Mouse (Mus musculus) heart, adult 2 months (tissue): ENCODE measurements around the gene Art2b. TPM values are rescaled to one million over a fixed set of nuclear protein-coding genes. Genes with fewer than 3 reads are reported as not detected.

Source experiments
- DNase-seq, 2 experiments: peaks; one replicate each; pipeline ENCODE4 v3.0.0; 2021
- H3K27ac ChIP-seq: fragments of 200-600 bp; 2 replicates; pipeline ENCODE4 v1.8.1; 2022
- H3K27me3 ChIP-seq: fragments of 200-500 bp; 2 replicates; pipeline ENCODE4 v1.6.1; 2012; ENCODE audit warnings: mild to moderate bottlenecking, low read length, inconsistent platforms, mixed read lengths; ENCODE audit not compliant: control insufficient read depth, insufficient read depth
- H3K36me3 ChIP-seq: fragments of 200-500 bp; 2 replicates; pipeline ENCODE4 v1.6.1; 2012; ENCODE audit warnings: low read length, inconsistent platforms; ENCODE audit not compliant: control insufficient read depth, insufficient read depth
- H3K4me1 ChIP-seq: fragments of 200-500 bp; 2 replicates; pipeline ENCODE4 v1.6.1; 2011; ENCODE audit warnings: low read length; ENCODE audit not compliant: control insufficient read depth, insufficient read depth
- H3K4me3 ChIP-seq: fragments of 200-600 bp; 2 replicates; pipeline ENCODE4 v1.8.1; 2022
- H3K79me2 ChIP-seq: fragments of 200-500 bp; replicated peaks from 2 replicates; pipeline ENCODE4 v1.6.1; 2012; ENCODE audit warnings: mild to moderate bottlenecking, inconsistent platforms, low read length, moderate library complexity, mixed read lengths; ENCODE audit not compliant: control insufficient read depth, insufficient read depth
- H3K9ac ChIP-seq: fragments of 200-500 bp; 2 replicates; pipeline ENCODE4 v1.6.1; 2012; ENCODE audit warnings: low read depth, mild to moderate bottlenecking, control low read depth, inconsistent platforms, low read length, mixed read lengths
- CTCF ChIP-seq: fragments of 200-600 bp; IDR thresholded peaks from 2 replicates; pipeline ENCODE4 v1.8.1; 2022; ENCODE audit warnings: antibody characterized with exemption, mild to moderate bottlenecking, moderate library complexity
- EP300 ChIP-seq: fragments of 200-500 bp; IDR thresholded peaks from 2 replicates; pipeline ENCODE4 v1.6.1; 2011; ENCODE audit warnings: low read depth, low read length, control low read depth; ENCODE audit not compliant: insufficient read depth
- POLR2A ChIP-seq: fragments of 200-500 bp; IDR thresholded peaks from 2 replicates; pipeline ENCODE4 v1.6.1; 2011; ENCODE audit warnings: mild to moderate bottlenecking, low read depth, low read length, control low read depth; ENCODE audit not compliant: insufficient read depth
- WGBS: fragments of 180-500 bp; shearing (Covaris S2); methylation state at CpG from one replicate; pipeline ENCODE4 v1.1.7; 2018; 5-methylcytosine and 5-hydroxymethylcytosine counted together
- intact Hi-C: fragments of 180-260 bp; cut with DNase I; formaldehyde crosslinking; loops from one replicate; pipeline ENCODE4 v1.15.1; 2025
- polyA plus RNA-seq: library from polyadenylated mRNA; depleted of rRNA; stranded (reverse); fragments of >200 nt; gene quantifications from 2 replicates; pipeline ENCODE4 v1.2.3, GENCODE M21; 2012; rRNA removed
- total RNA-seq, 2 experiments: library from RNA; stranded (reverse); gene quantifications; 2 replicates each; pipeline ENCODE4 v1.2.3; 2021

The Art2b gene
- total and polyA plus RNA-seq, 3 experiments: 0.18 to 0.21 TPM; not detected in 1

- H3K27ac ChIP-seq: no peak overlapping the region
- intact Hi-C loops: loop anchor here (5.0 to 10.0 kb wide), 2 partner anchors 85 to 112 kb away; no protein-coding TSS in a partner anchor
- WGBS: 34% methylated on average over 9 of the region's 9 CpGs
- no peaks in the 10 kb centered on the region for H3K79me2 ChIP-seq
- H3K4me3 ChIP-seq: no peak overlapping the region
- no peaks in the 10 kb centered on the region for H3K36me3 ChIP-seq
- no peak for DNase-seq
- no peak for TF ChIP-seq CTCF
- TF ChIP-seq EP300: no peak
- TF ChIP-seq POLR2A: no peak
- H3K9ac ChIP-seq: no peak overlapping the region
- H3K4me1 ChIP-seq: 0 out of 2 replicates have a peak, but pooled peaks cover 1% of the 10 kb centered on the region
- no peaks in the 10 kb centered on the region for H3K27me3 ChIP-seq
Measured at GRCm38 (mm10) chr7:101539774-101540173, 45.6 kb downstream of the Art2b start.

GRCm38 (mm10) chr7:101538141-101538933 lies 47.1 kb downstream of the Art2b start:
- Histone ChIP-seq H3K79me2 (no peaks in the 10 kb centered on the region), H3K36me3 (no peaks in the 10 kb centered on the region), H3K4me1 (0 out of 2 replicates have a peak, but pooled peaks cover 1% of the 10 kb centered on the region), H3K4me3 (no peak overlapping the region), H3K27me3 (no peaks in the 10 kb centered on the region), H3K9ac (no peak overlapping the region), H3K27ac (no peak overlapping the region)
- 33% methylated on average over 14 of the region's 14 CpGs for WGBS
- peak; percentile 81 for TF ChIP-seq CTCF
- TF ChIP-seq POLR2A: no peak
- TF ChIP-seq EP300: no peak
- DNase-seq: peak; percentile 14 to 24
- intact Hi-C loops: no loop called here

GRCm38 (mm10) chr7:101537541-101537940 lies 47.9 kb downstream of the Art2b start:
- H3K27ac ChIP-seq: no peak overlapping the region
- no peak overlapping the region for H3K4me3 ChIP-seq
- 0 out of 2 replicates have a peak, but pooled peaks cover 1% of the 10 kb centered on the region for H3K4me1 ChIP-seq
- no peak overlapping the region for H3K9ac ChIP-seq
- DNase-seq: peak in 1 of 2 experiments; percentile 15
- no peaks in the 10 kb centered on the region for H3K79me2 ChIP-seq
- H3K27me3 ChIP-seq: no peaks in the 10 kb centered on the region
- H3K36me3 ChIP-seq: no peaks in the 10 kb centered on the region
- no peak for TF ChIP-seq POLR2A
- no peak for TF ChIP-seq CTCF
- no peak for TF ChIP-seq EP300
- WGBS: 41% methylated on average over 8 of the region's 8 CpGs
- intact Hi-C loops: no loop called here

GRCm38 (mm10) chr7:101535517-101535916 lies 49.9 kb downstream of the Art2b start:
- no peak for TF ChIP-seq EP300
- no peak for TF ChIP-seq CTCF
- TF ChIP-seq POLR2A: no peak
- no peaks in the 10 kb centered on the region for H3K27me3 ChIP-seq
- intact Hi-C loops: no loop called here
- H3K9ac ChIP-seq: no peak overlapping the region
- H3K4me3 ChIP-seq: no peak overlapping the region
- no peaks in the 10 kb centered on the region for H3K79me2 ChIP-seq
- 0 out of 2 replicates have a peak, but pooled peaks cover 1% of the 10 kb centered on the region for H3K4me1 ChIP-seq
- WGBS: 76% methylated on average over 5 of the region's 5 CpGs
- DNase-seq: no peak
- H3K36me3 ChIP-seq: no peaks in the 10 kb centered on the region
- no peak overlapping the region for H3K27ac ChIP-seq

- DNase-seq: no peak
- no peak overlapping the region for H3K9ac ChIP-seq
- H3K27me3 ChIP-seq: no peaks in the 10 kb centered on the region
- H3K79me2 ChIP-seq: no peaks in the 10 kb centered on the region
- 0 out of 2 replicates have a peak, but pooled peaks cover 1% of the 10 kb centered on the region for H3K4me1 ChIP-seq
- no peak overlapping the region for H3K4me3 ChIP-seq
- TF ChIP-seq POLR2A: no peak
- TF ChIP-seq EP300: no peak
- no peak for TF ChIP-seq CTCF
- intact Hi-C loops: no loop called here
- no peak overlapping the region for H3K27ac ChIP-seq
- H3K36me3 ChIP-seq: no peaks in the 10 kb centered on the region
- WGBS: 76% methylated on average over 10 of the region's 10 CpGs
Measured at GRCm38 (mm10) chr7:101535102-101535501, 50.3 kb downstream of the Art2b start.

GRCm38 (mm10) chr7:101534428-101534827 lies 51.0 kb downstream of the Art2b start:
- intact Hi-C loops: no loop called here
- H3K4me3 ChIP-seq: no peak overlapping the region
- no peaks in the 10 kb centered on the region for H3K27me3 ChIP-seq
- 42% methylated on average over 5 of the region's 5 CpGs for WGBS
- no peak for DNase-seq
- H3K27ac ChIP-seq: no peak overlapping the region
- no peaks in the 10 kb centered on the region for H3K79me2 ChIP-seq
- TF ChIP-seq POLR2A (no peak), EP300 (no peak), CTCF (no peak)
- H3K36me3 ChIP-seq: no peaks in the 10 kb centered on the region
- 0 out of 2 replicates have a peak, but pooled peaks cover 1% of the 10 kb centered on the region for H3K4me1 ChIP-seq
- no peak overlapping the region for H3K9ac ChIP-seq

Other genes starting within 250 kb of the Art2b start
- gene Arap1, start 237.5 kb downstream of the Art2b start, total RNA-seq: 10 to 100 TPM; 30.1 to 32.6 TPM
- 55.9 and 68.5 TPM in 2 replicates for gene Arap1, start 237.5 kb downstream of the Art2b start, polyA plus RNA-seq
- not detected for gene Gm45837, start 174.7 kb downstream of the Art2b start, total RNA-seq
- gene Gm45837, start 174.7 kb downstream of the Art2b start, polyA plus RNA-seq: not detected in 2 replicates
- gene Pde2a, start 163.9 kb downstream of the Art2b start, total RNA-seq: 10 to 100 TPM; 56.0 to 57.1 TPM
- gene Pde2a, start 163.9 kb downstream of the Art2b start, polyA plus RNA-seq: 41.6 and 57.0 TPM in 2 replicates
- gene Clpb, start 78.0 kb upstream of the Art2b start, total RNA-seq: 10 to 100 TPM; 72.6 to 79.2 TPM
- gene Clpb, start 78.0 kb upstream of the Art2b start, polyA plus RNA-seq: 57.3 and 77.1 TPM in 2 replicates
- under 1 TPM; 0.14 to 0.34 TPM for gene Phox2a, start 232.7 kb upstream of the Art2b start, total RNA-seq
- gene Phox2a, start 232.7 kb upstream of the Art2b start, polyA plus RNA-seq: 0.20 and 0.33 TPM in 2 replicates